In the genomic region with DNA sequence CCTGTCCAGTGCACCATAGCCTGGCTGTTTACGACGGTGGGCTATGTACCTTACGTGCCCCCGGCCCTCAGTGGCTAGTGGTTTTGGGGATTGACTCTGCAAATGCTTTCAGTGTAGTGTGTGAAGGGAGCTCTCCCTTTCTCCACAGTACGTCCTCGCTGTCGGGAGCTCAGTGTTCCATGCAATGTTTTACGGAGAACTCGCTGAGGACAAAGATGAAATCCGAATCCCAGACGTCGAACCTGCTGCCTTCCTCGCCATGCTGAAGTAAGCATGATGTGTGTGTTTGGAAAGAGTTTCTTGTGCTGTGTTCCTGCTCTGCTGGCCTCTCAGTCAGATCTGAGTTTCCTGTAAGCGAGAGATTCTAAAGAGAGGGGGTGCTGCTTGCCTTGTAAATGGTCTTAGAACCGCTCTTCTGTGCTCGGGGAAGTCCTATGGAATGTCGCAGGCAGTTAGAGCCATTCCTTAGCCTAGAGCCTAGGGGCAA, we compare ENCODE assay signal across 9 mouse cellular contexts. TPM values are rescaled to one million over a fixed set of nuclear protein-coding genes. Genes with fewer than 3 reads are reported as not detected.
DNase-seq lines count a peak whose midpoint lies in the region; ATAC-seq and TF ChIP-seq lines count a peak whose summit lies in the region.
"Had no signal": no experiment of that assay in that cellular context is flagged by ENCODE, and none has a peak within 500 bp of the region (broad histone marks: within the 10 kb centered on the region; RNA-seq: fewer than 3 reads in every experiment).

No protein-coding gene starts in this region.

- DNase-seq in kidney, postnatal 0 days (ENCODE audit: low spot score), result peak; percentile 85
- DNase-seq in kidney, adult 11 months, result no peak
- peak; percentile 38 to 64 for DNase-seq in cerebellum, postnatal 36 days
- DNase-seq in heart, postnatal 0 days (ENCODE audit: low spot score), result no peak
- DNase-seq in lung, postnatal 10 days, result peak; percentile 44
- no peak for DNase-seq in gastrocnemius, postnatal 4 days (ENCODE audit: low spot score in 2 of 2)
- no peak for DNase-seq in c-Kit-positive CD71-positive TER-119-positive erythroid progenitor cells, embryonic 14.5 days (ENCODE audit: low spot score)
- no peak for DNase-seq in frontal cortex, postnatal 25 days (ENCODE audit: low spot score in 2 of 2)

- no peak overlapping the region for H3K9ac ChIP-seq in kidney, postnatal 0 days (ENCODE audit: low read depth, low read length)
- peak overlapping the region; percentile 59; the same call in 1 of the 2 replicates for H3K9ac ChIP-seq in heart, postnatal 0 days (replicated peaks; ENCODE audit: low read depth, low read length)

- H3K9me3 ChIP-seq in kidney, postnatal 0 days (replicated peaks; ENCODE audit: low read length), result no peaks in the 10 kb centered on the region
- H3K9me3 ChIP-seq in heart, postnatal 0 days (replicated peaks; ENCODE audit: control insufficient read depth, low read length), result no peaks in the 10 kb centered on the region

- H3K4me3 ChIP-seq in kidney, postnatal 0 days (replicated peaks; ENCODE audit: low read depth, low read length), result peak overlapping the region; percentile 34
- peak overlapping the region; percentile 58 for H3K4me3 ChIP-seq in heart, postnatal 0 days (ENCODE audit: low read depth, low read length)

- peak overlapping the region; percentile 60 for H3K4me2 ChIP-seq in kidney, postnatal 0 days (ENCODE audit: low read length)
- H3K4me2 ChIP-seq in heart, postnatal 0 days (ENCODE audit: low read depth, low read length), result peak overlapping the region; percentile 71

- H3K27ac ChIP-seq in kidney, postnatal 0 days, result no peak overlapping the region
- peak overlapping the region; percentile 77 for H3K27ac ChIP-seq in heart, postnatal 0 days (ENCODE audit: low read depth)

- peaks cover 14% of the 10 kb centered on the region for H3K4me1 ChIP-seq in kidney, postnatal 0 days (replicated peaks; ENCODE audit: insufficient read depth, low read length)
- H3K4me1 ChIP-seq in heart, postnatal 0 days (ENCODE audit: control insufficient read depth, insufficient read depth), result peaks cover 14% of the 10 kb centered on the region

- 39% methylated on average over 17 of the region's 17 CpGs for WGBS in kidney, postnatal 0 days
- WGBS in heart, postnatal 0 days, result 59% methylated on average over 17 of the region's 17 CpGs

- TF ChIP-seq EP300 in heart, postnatal 0 days (IDR thresholded peaks at IDR 0.05; ENCODE audit: low read depth), result no peak

- H3K27me3 ChIP-seq in kidney, postnatal 0 days (ENCODE audit: insufficient read depth, low read length), result no peaks in the 10 kb centered on the region
- H3K27me3 ChIP-seq in heart, postnatal 0 days (ENCODE audit: control insufficient read depth, insufficient read depth, low read length), result no peaks in the 10 kb centered on the region
- H3K27me3 ChIP-seq: Patski had no signal

- peaks cover 17% of the 10 kb centered on the region; the same call in 1 of the 2 replicates for H3K36me3 ChIP-seq in kidney, postnatal 0 days (ENCODE audit: insufficient read depth, low read length)
- H3K36me3 ChIP-seq in heart, postnatal 0 days (replicated peaks; ENCODE audit: control insufficient read depth, insufficient read depth, low read length), result peaks cover 18% of the 10 kb centered on the region

- peak; percentile 61 for TF ChIP-seq CTCF in kidney, postnatal 0 days (IDR thresholded peaks at IDR 0.05; ENCODE audit: low read depth)
- TF ChIP-seq CTCF in heart, postnatal 0 days (IDR thresholded peaks at IDR 0.05; ENCODE audit: low read depth), result peak; percentile 21; the same call in 1 of the 2 replicates

- ATAC-seq in kidney, postnatal 0 days (replicated peaks; ENCODE audit: low FRiP score, low read depth), result no peak
- no peak for ATAC-seq in heart, postnatal 0 days (ENCODE audit: insufficient read depth, low read depth)
- ATAC-seq: Patski had no signal

RNA-seq across cellular contexts. Expression of a gene that starts 23.9 kb away (rescaled TPM):
- 13.0 and 14.0 TPM in 2 replicates for polyA plus RNA-seq in kidney, postnatal 0 days (2015; fragmentation: Nextera tagmentation; extraction: Ambion mirVana)
- 15.6 and 18.7 TPM in 2 replicates for total RNA-seq in heart, postnatal 0 days (2014; rRNA removed; ENCODE audit: low replicate concordance)
- 8.2 and 8.5 TPM in 2 replicates for polyA plus RNA-seq in heart, postnatal 0 days (2015; fragmentation: Nextera tagmentation; extraction: Ambion mirVana)
- 10 to 100 TPM; 27.4 to 31.3 TPM for total RNA-seq in gastrocnemius, postnatal 4 days (2021)

Comparison
In these comparisons a context has a peak if more than half of its experiments do, and no peak if none do; other contexts are left out.
1. DNase-seq: peak in kidney, postnatal 0 days (single experiment), cerebellum, postnatal 36 days (2 of 2) and lung, postnatal 10 days (single experiment); none in kidney, adult 11 months (single experiment), heart, postnatal 0 days (single experiment), gastrocnemius, postnatal 4 days (0 of 2), c-Kit-positive CD71-positive TER-119-positive erythroid progenitor cells, embryonic 14.5 days (single experiment) and frontal cortex, postnatal 25 days (0 of 2).